Mouse (Mus musculus): ENCODE measurements around the gene Gja4. TPM values are rescaled to one million over a fixed set of nuclear protein-coding genes. Genes with fewer than 3 reads are reported as not detected.
A peak's percentile ranks its signal among the peaks of the same experiment; 100 is the strongest.

The Gja4 gene
- polyA plus RNA-seq, 1 experiment, result 7.0 TPM

- H3K27me3 ChIP-seq (ENCODE audit: control insufficient read depth, insufficient read depth, low read length), result no peaks in the 10 kb centered on the region
- H3K27ac ChIP-seq (ENCODE audit: insufficient read depth, low read depth, low read length), result no peak overlapping the region
- no peaks in the 10 kb centered on the region for H3K36me3 ChIP-seq (ENCODE audit: control insufficient read depth, insufficient read depth, low read length)
- no peaks in the 10 kb centered on the region for H3K4me1 ChIP-seq (ENCODE audit: control insufficient read depth, insufficient read depth, insufficient read length, low read length)
- 70% methylated on average over 4 of the region's 4 CpGs for WGBS
- no peak overlapping the region for H3K4me3 ChIP-seq (ENCODE audit: low read depth, low read length)
- TF ChIP-seq POLR2A (IDR thresholded peaks at IDR 0.05; ENCODE audit: low read depth, low read length) (no peak), CTCF (IDR thresholded peaks at IDR 0.05; ENCODE audit: extremely low read depth, insufficient read length, insufficient replicate concordance, low read depth, low read length) (no peak)
Measured at GRCm38 (mm10) chr4:127286907-127287306, 26.9 kb downstream of the Gja4 start.

- 65% methylated on average over 9 of the region's 9 CpGs for WGBS
- Histone ChIP-seq H3K4me3 (ENCODE audit: low read depth, low read length) (no peak overlapping the region), H3K4me1 (ENCODE audit: control insufficient read depth, insufficient read depth, insufficient read length, low read length) (no peaks in the 10 kb centered on the region), H3K27ac (ENCODE audit: insufficient read depth, low read depth, low read length) (no peak overlapping the region), H3K36me3 (ENCODE audit: control insufficient read depth, insufficient read depth, low read length) (no peaks in the 10 kb centered on the region), H3K27me3 (ENCODE audit: control insufficient read depth, insufficient read depth, low read length) (no peaks in the 10 kb centered on the region)
- TF ChIP-seq POLR2A (IDR thresholded peaks at IDR 0.05; ENCODE audit: low read depth, low read length), result no peak
- TF ChIP-seq CTCF (IDR thresholded peaks at IDR 0.05; ENCODE audit: extremely low read depth, insufficient read length, insufficient replicate concordance, low read depth, low read length), result no peak
Measured at GRCm38 (mm10) chr4:127279241-127279640, 34.6 kb downstream of the Gja4 start.

GRCm38 (mm10) chr4:127278451-127279001 is 35.3 kb downstream of the Gja4 start:
- TF ChIP-seq CTCF (IDR thresholded peaks at IDR 0.05; ENCODE audit: extremely low read depth, insufficient read length, insufficient replicate concordance, low read depth, low read length) (no peak), POLR2A (IDR thresholded peaks at IDR 0.05; ENCODE audit: low read depth, low read length) (no peak)
- 45% methylated on average over 9 of the region's 9 CpGs for WGBS
- Histone ChIP-seq H3K27me3 (ENCODE audit: control insufficient read depth, insufficient read depth, low read length) (no peaks in the 10 kb centered on the region), H3K27ac (ENCODE audit: insufficient read depth, low read depth, low read length) (no peak overlapping the region; the same call in 1 of the 2 replicates), H3K4me3 (ENCODE audit: low read depth, low read length) (no peak overlapping the region), H3K4me1 (ENCODE audit: control insufficient read depth, insufficient read depth, insufficient read length, low read length) (no peaks in the 10 kb centered on the region), H3K36me3 (ENCODE audit: control insufficient read depth, insufficient read depth, low read length) (no peaks in the 10 kb centered on the region)

GRCm38 (mm10) chr4:127264183-127264554 is 49.7 kb downstream of the Gja4 start:
- Histone ChIP-seq H3K4me3 (ENCODE audit: low read depth, low read length) (no peak overlapping the region), H3K4me1 (ENCODE audit: control insufficient read depth, insufficient read depth, insufficient read length, low read length) (no peaks in the 10 kb centered on the region), H3K27me3 (ENCODE audit: control insufficient read depth, insufficient read depth, low read length) (no peaks in the 10 kb centered on the region), H3K36me3 (ENCODE audit: control insufficient read depth, insufficient read depth, low read length) (no peaks in the 10 kb centered on the region), H3K27ac (ENCODE audit: insufficient read depth, low read depth, low read length) (peak overlapping the region; percentile 5; the same call in 1 of the 2 replicates)
- TF ChIP-seq CTCF (IDR thresholded peaks at IDR 0.05; ENCODE audit: extremely low read depth, insufficient read length, insufficient replicate concordance, low read depth, low read length) (no peak), POLR2A (IDR thresholded peaks at IDR 0.05; ENCODE audit: low read depth, low read length) (no peak)
- WGBS, result 71% methylated on average over 5 of the region's 5 CpGs

GRCm38 (mm10) chr4:127263438-127264182 is 50.2 kb downstream of the Gja4 start:
- Histone ChIP-seq H3K27me3 (ENCODE audit: control insufficient read depth, insufficient read depth, low read length) (no peaks in the 10 kb centered on the region), H3K36me3 (ENCODE audit: control insufficient read depth, insufficient read depth, low read length) (no peaks in the 10 kb centered on the region), H3K27ac (ENCODE audit: insufficient read depth, low read depth, low read length) (peak overlapping the region; percentile 3; the same call in 1 of the 2 replicates), H3K4me1 (ENCODE audit: control insufficient read depth, insufficient read depth, insufficient read length, low read length) (no peaks in the 10 kb centered on the region), H3K4me3 (ENCODE audit: low read depth, low read length) (no peak overlapping the region)
- no peak for TF ChIP-seq CTCF (IDR thresholded peaks at IDR 0.05; ENCODE audit: extremely low read depth, insufficient read length, insufficient replicate concordance, low read depth, low read length)
- TF ChIP-seq POLR2A (IDR thresholded peaks at IDR 0.05; ENCODE audit: low read depth, low read length), result no peak
- WGBS, result 61% methylated on average over 19 of the region's 19 CpGs

GRCm38 (mm10) chr4:127261601-127262000 is 52.2 kb downstream of the Gja4 start:
- TF ChIP-seq POLR2A (IDR thresholded peaks at IDR 0.05; ENCODE audit: low read depth, low read length) (no peak), CTCF (IDR thresholded peaks at IDR 0.05; ENCODE audit: extremely low read depth, insufficient read length, insufficient replicate concordance, low read depth, low read length) (no peak)
- H3K36me3 ChIP-seq (ENCODE audit: control insufficient read depth, insufficient read depth, low read length), result no peaks in the 10 kb centered on the region
- no peak overlapping the region for H3K27ac ChIP-seq (ENCODE audit: insufficient read depth, low read depth, low read length)
- no peak overlapping the region for H3K4me3 ChIP-seq (ENCODE audit: low read depth, low read length)
- no peaks in the 10 kb centered on the region for H3K27me3 ChIP-seq (ENCODE audit: control insufficient read depth, insufficient read depth, low read length)
- H3K4me1 ChIP-seq (ENCODE audit: control insufficient read depth, insufficient read depth, insufficient read length, low read length), result no peaks in the 10 kb centered on the region; the same call in 1 of the 2 replicates
- WGBS, result 88% methylated on average over 14 of the region's 14 CpGs

Other genes with a start within 250 kb of the Gja4 start
- 0.76 and 1.1 TPM in 2 replicates for gene Zmym6, start 236.7 kb downstream of the Gja4 start, polyA plus RNA-seq (2012; rRNA removed)
- gene Tmem35b, start 190.3 kb downstream of the Gja4 start, polyA plus RNA-seq (2012; rRNA removed), result 5.7 and 15.6 TPM in 2 replicates
- 0.47 and 0.75 TPM in 2 replicates for gene Dlgap3, start 144.8 kb downstream of the Gja4 start, polyA plus RNA-seq (2012; rRNA removed)
- gene Smim12, start 70.3 kb downstream of the Gja4 start, polyA plus RNA-seq (2012; rRNA removed), result 13.4 and 18.1 TPM in 2 replicates
- 3.5 and 21.3 TPM in 2 replicates for gene Gjb3, start 16.8 kb upstream of the Gja4 start, polyA plus RNA-seq (2012; rRNA removed)
- 0.18 and 0.53 TPM in 2 replicates for gene Gjb4, start 40.0 kb upstream of the Gja4 start, polyA plus RNA-seq (2012; rRNA removed)
- gene Gjb5, start 44.1 kb upstream of the Gja4 start, polyA plus RNA-seq (2012; rRNA removed), result 0.10 and 0.23 TPM in 2 replicates